Mouse (Mus musculus) gastrocnemius, adult 18-20 months (tissue): ENCODE measurements around the gene Arl13a. TPM values are rescaled to one million over a fixed set of nuclear protein-coding genes. Genes with fewer than 3 reads are reported as not detected.

Experiments used
- total RNA-seq, 2 experiments: library from RNA; stranded (reverse); gene quantifications; 2 replicates each; pipeline ENCODE4 v1.2.3; 2021

Gene Arl13a
- total RNA-seq, 2 experiments from 2014 or later: not detected

Other genes starting within 250 kb of the Arl13a start
- 1 to 10 TPM in 1 of 2 experiments, under 1 TPM in 1; 0.43 to 1.1 TPM for gene Sytl4, start 205.7 kb upstream of the Arl13a start, total RNA-seq
- gene Cstf2, start 128.3 kb upstream of the Arl13a start, total RNA-seq: 1 to 10 TPM; 4.5 to 9.9 TPM
- 1 to 10 TPM in 1 of 2 experiments, under 1 TPM in 1; 0.66 to 1.1 TPM for gene Xkrx, start 25.4 kb upstream of the Arl13a start, total RNA-seq
- gene Nox1, start 34.5 kb downstream of the Arl13a start, total RNA-seq: not detected
- gene Trmt2b, start 89.5 kb downstream of the Arl13a start, total RNA-seq: 10 to 100 TPM in 1 of 2 experiments, 1 to 10 TPM in 1; 8.3 to 12.3 TPM
- not detected for gene Tmem35a, start 107.7 kb downstream of the Arl13a start, total RNA-seq
- not detected for gene Cenpi, start 120.6 kb downstream of the Arl13a start, total RNA-seq
- 1 to 10 TPM; 3.0 to 3.1 TPM for gene Drp2, start 217.1 kb downstream of the Arl13a start, total RNA-seq